11 mouse cellular contexts compared by ENCODE assay signal in genomic region chr3:149273993-149274692, GRCm38 (mm10).
DNase-seq lines count a peak whose midpoint lies in the region; ATAC-seq and TF ChIP-seq lines count a peak whose summit lies in the region.
"Had no signal": no experiment of that assay in that cellular context is flagged by ENCODE, and none has a peak within 500 bp of the region (broad histone marks: within the 10 kb centered on the region; RNA-seq: fewer than 3 reads in every experiment).

No protein-coding gene starts in this region.

- no peak for DNase-seq in heart, postnatal 36 days
- DNase-seq in urinary bladder, postnatal 36 days (ENCODE audit: low spot score in 2 of 2): no peak
- no peak for DNase-seq in adrenal gland, adult 2 months
- no peak for DNase-seq in left cerebral cortex, adult 18-20 months (ENCODE audit: low spot score in 2 of 2)
- DNase-seq: adrenal gland, postnatal 14 days; cerebellum, postnatal 14 days had no signal

- H3K4me3 ChIP-seq in heart, embryonic 12.5 days: no peak overlapping the region
- H3K4me3 ChIP-seq in ES-Bruce4 (ENCODE audit: low read depth, low read length): no peak overlapping the region
- H3K4me3 ChIP-seq in embryonic facial prominence, embryonic 13.5 days: peak overlapping the region; percentile 10; the same call in 1 of the 2 replicates
- 0 out of 2 replicates have a peak overlapping the region, but pooled peaks have one; percentile 9 for H3K4me3 ChIP-seq in limb, embryonic 15.5 days
- H3K4me3 ChIP-seq: forebrain, embryonic 15.5 days had no signal

- 28% methylated on average over 12 of the region's 12 CpGs for WGBS in heart, embryonic 12.5 days
- 42% methylated on average over 12 of the region's 12 CpGs for WGBS in embryonic facial prominence, embryonic 13.5 days
- WGBS in limb, embryonic 15.5 days: 38% methylated on average over 12 of the region's 12 CpGs

- TF ChIP-seq CTCF in ES-Bruce4 (IDR thresholded peaks at IDR 0.05; ENCODE audit: low read depth, low read length): no peak

- 0 out of 2 replicates have a peak overlapping the region, but pooled peaks have one; percentile 7 for H3K9ac ChIP-seq in heart, embryonic 12.5 days
- H3K9ac ChIP-seq in ES-Bruce4 (ENCODE audit: low read depth, poor library complexity, severe bottlenecking): no peak overlapping the region
- H3K9ac ChIP-seq in embryonic facial prominence, embryonic 13.5 days: no peak overlapping the region
- no peak overlapping the region for H3K9ac ChIP-seq in limb, embryonic 15.5 days
- H3K9ac ChIP-seq: forebrain, embryonic 15.5 days had no signal

- H3K27ac ChIP-seq in heart, embryonic 12.5 days (ENCODE audit: poor library complexity, severe bottlenecking): no peak overlapping the region
- no peak overlapping the region for H3K27ac ChIP-seq in ES-Bruce4 (ENCODE audit: insufficient read depth, low read length)
- H3K27ac ChIP-seq in embryonic facial prominence, embryonic 13.5 days: no peak overlapping the region
- no peak overlapping the region for H3K27ac ChIP-seq in limb, embryonic 15.5 days
- H3K27ac ChIP-seq: forebrain, embryonic 15.5 days had no signal

- peaks cover 6% of the 10 kb centered on the region for H3K4me1 ChIP-seq in heart, embryonic 12.5 days (replicated peaks)
- H3K4me1 ChIP-seq in ES-Bruce4 (ENCODE audit: control insufficient read depth, insufficient read depth, low read length): no peaks in the 10 kb centered on the region
- H3K4me1 ChIP-seq in embryonic facial prominence, embryonic 13.5 days: peaks cover 12% of the 10 kb centered on the region; the same call in 1 of the 2 replicates
- H3K4me1 ChIP-seq in limb, embryonic 15.5 days: peaks cover 3% of the 10 kb centered on the region; the same call in 1 of the 2 replicates
- H3K4me1 ChIP-seq: forebrain, embryonic 15.5 days had no signal

- H3K36me3 ChIP-seq in heart, embryonic 12.5 days: no peaks in the 10 kb centered on the region
- no peaks in the 10 kb centered on the region for H3K36me3 ChIP-seq in ES-Bruce4 (ENCODE audit: control insufficient read depth, insufficient read depth, low read length, poor library complexity, severe bottlenecking)
- no peaks in the 10 kb centered on the region for H3K36me3 ChIP-seq in embryonic facial prominence, embryonic 13.5 days
- no peaks in the 10 kb centered on the region for H3K36me3 ChIP-seq in limb, embryonic 15.5 days
- H3K36me3 ChIP-seq: forebrain, embryonic 15.5 days had no signal

- H3K27me3 ChIP-seq in heart, embryonic 12.5 days (replicated peaks): no peaks in the 10 kb centered on the region
- no peaks in the 10 kb centered on the region for H3K27me3 ChIP-seq in ES-Bruce4 (ENCODE audit: control insufficient read depth, insufficient read depth, low read length, poor library complexity, severe bottlenecking)
- H3K27me3 ChIP-seq in embryonic facial prominence, embryonic 13.5 days: no peaks in the 10 kb centered on the region
- H3K27me3 ChIP-seq in limb, embryonic 15.5 days: no peaks in the 10 kb centered on the region
- H3K27me3 ChIP-seq: forebrain, embryonic 15.5 days had no signal

- no peaks in the 10 kb centered on the region for H3K9me3 ChIP-seq in heart, embryonic 12.5 days (replicated peaks)
- no peaks in the 10 kb centered on the region for H3K9me3 ChIP-seq in ES-Bruce4 (replicated peaks; ENCODE audit: control insufficient read depth, insufficient read depth, low read length, poor library complexity, severe bottlenecking)
- no peaks in the 10 kb centered on the region for H3K9me3 ChIP-seq in embryonic facial prominence, embryonic 13.5 days
- no peaks in the 10 kb centered on the region for H3K9me3 ChIP-seq in limb, embryonic 15.5 days
- H3K9me3 ChIP-seq: forebrain, embryonic 15.5 days had no signal

- no peak for TF ChIP-seq POLR2A in ES-Bruce4 (IDR thresholded peaks at IDR 0.05; ENCODE audit: insufficient read depth, low read length)

- H3K4me2 ChIP-seq in heart, embryonic 12.5 days: peak overlapping the region; percentile 58
- peak overlapping the region; percentile 42 for H3K4me2 ChIP-seq in embryonic facial prominence, embryonic 13.5 days
- peak overlapping the region; percentile 20; the same call in 1 of the 2 replicates for H3K4me2 ChIP-seq in limb, embryonic 15.5 days
- H3K4me2 ChIP-seq: forebrain, embryonic 15.5 days had no signal

- intact Hi-C loops in heart, postnatal 36 days (cut with DNase I): no loop called here

- no peak for ATAC-seq in heart, embryonic 12.5 days (ENCODE audit: insufficient number of reproducible peaks, low FRiP score)
- no peak for ATAC-seq in embryonic facial prominence, embryonic 13.5 days (ENCODE audit: insufficient number of reproducible peaks, insufficient read depth, low FRiP score, low TSS enrichment, low read depth)
- no peak for ATAC-seq in limb, embryonic 15.5 days (ENCODE audit: insufficient number of reproducible peaks, low FRiP score, low TSS enrichment, low read depth)
- ATAC-seq: forebrain, embryonic 15.5 days had no signal

- TF ChIP-seq EP300 in ES-Bruce4 (IDR thresholded peaks at IDR 0.05; ENCODE audit: insufficient read depth, low read depth, low read length): 0 out of 2 replicates have a peak, but pooled peaks have one; percentile 7

Comparison
In these comparisons a context has a peak if more than half of its experiments do, and no peak if none do; other contexts are left out.
1. H3K4me3 ChIP-seq: peak in embryonic facial prominence, embryonic 13.5 days (single experiment) and limb, embryonic 15.5 days (single experiment); none in heart, embryonic 12.5 days (single experiment) and ES-Bruce4 (single experiment).
2. Peak in every context shown above with its lines, with median percentiles within 50 percentile points of each other: H3K4me2 ChIP-seq.